Mouse (Mus musculus) megakaryocyte, adult 5-6 weeks (primary cell): ENCODE measurements around the gene Map7d1. TPM values are rescaled to one million over a fixed set of nuclear protein-coding genes. Genes with fewer than 3 reads are reported as not detected.

Experiments used
- ATAC-seq: 2 replicates; pipeline ENCODE4 v1.8.0; 2016; ENCODE audit warnings: mild to moderate bottlenecking, inconsistent platforms; ENCODE audit not compliant: poor library complexity, severe bottlenecking
- total RNA-seq, 2 experiments: library from RNA; stranded (forward) in 1 of 2; stranded (reverse) in 1 of 2; fragments of 153-499, 151-499 nt in 1 of 2; fragments of 221-1000, 200-1000 nt in 1 of 2; gene quantifications; 2 replicates each; pipeline versions ENCODE4 v1.2.3 to v1.2.4; 2015 to 2017

The Map7d1 gene
- total RNA-seq, 2 experiments from 2014 or later, result 43.9 to 71.3 TPM

- no peak for ATAC-seq
Observed at GRCm38 (mm10) chr4:126273753-126274152, 17.6 kb upstream of the Map7d1 start.

- ATAC-seq, result no peak
Observed at GRCm38 (mm10) chr4:126269292-126269691, 13.1 kb upstream of the Map7d1 start.

- ATAC-seq, result peak; percentile 77
Observed at GRCm38 (mm10) chr4:126262119-126262807, 6.1 kb upstream of the Map7d1 start, which contains the start of gene Trappc3. Trappc3 (plus strand) TSS chr4:126262325.

GRCm38 (mm10) chr4:126261675-126262074 lies 5.5 kb upstream of the Map7d1 start:
- no peak for ATAC-seq

- no peak for ATAC-seq
Observed at GRCm38 (mm10) chr4:126261266-126261665, 5.1 kb upstream of the Map7d1 start.

- peak; percentile 54 for ATAC-seq
Observed at GRCm38 (mm10) chr4:126260520-126261201, 4.5 kb upstream of the Map7d1 start.

GRCm38 (mm10) chr4:126259523-126260160 lies 3.5 kb upstream of the Map7d1 start:
- peak; percentile 20 for ATAC-seq

GRCm38 (mm10) chr4:126259063-126259462 lies 2.9 kb upstream of the Map7d1 start:
- ATAC-seq, result no peak

- ATAC-seq, result no peak
Observed at GRCm38 (mm10) chr4:126256967-126257881, 1.1 kb upstream of the Map7d1 start.

GRCm38 (mm10) chr4:126255113-126256001 lies 786 bp downstream of the Map7d1 start:
- ATAC-seq, result 0 out of 2 replicates have a peak, but pooled peaks have one; percentile 9

- no peak for ATAC-seq
Observed at GRCm38 (mm10) chr4:126254315-126255112, 1.6 kb downstream of the Map7d1 start.

GRCm38 (mm10) chr4:126253637-126254272 lies 2.4 kb downstream of the Map7d1 start:
- ATAC-seq, result no peak

GRCm38 (mm10) chr4:126252411-126253237 lies 3.5 kb downstream of the Map7d1 start:
- ATAC-seq, result no peak

GRCm38 (mm10) chr4:126251655-126252254 lies 4.4 kb downstream of the Map7d1 start:
- peak; percentile 43 for ATAC-seq

GRCm38 (mm10) chr4:126250659-126251058 lies 5.5 kb downstream of the Map7d1 start:
- ATAC-seq, result no peak

GRCm38 (mm10) chr4:126248261-126248868 lies 7.8 kb downstream of the Map7d1 start:
- no peak for ATAC-seq
